Mouse (Mus musculus) kidney, adult 11 months (tissue): ENCODE measurements around the gene Stab2.

Experiments used
- DNase-seq: peaks from one replicate; pipeline ENCODE4 v3.0.0; 2022

The Stab2 gene

DNA sequence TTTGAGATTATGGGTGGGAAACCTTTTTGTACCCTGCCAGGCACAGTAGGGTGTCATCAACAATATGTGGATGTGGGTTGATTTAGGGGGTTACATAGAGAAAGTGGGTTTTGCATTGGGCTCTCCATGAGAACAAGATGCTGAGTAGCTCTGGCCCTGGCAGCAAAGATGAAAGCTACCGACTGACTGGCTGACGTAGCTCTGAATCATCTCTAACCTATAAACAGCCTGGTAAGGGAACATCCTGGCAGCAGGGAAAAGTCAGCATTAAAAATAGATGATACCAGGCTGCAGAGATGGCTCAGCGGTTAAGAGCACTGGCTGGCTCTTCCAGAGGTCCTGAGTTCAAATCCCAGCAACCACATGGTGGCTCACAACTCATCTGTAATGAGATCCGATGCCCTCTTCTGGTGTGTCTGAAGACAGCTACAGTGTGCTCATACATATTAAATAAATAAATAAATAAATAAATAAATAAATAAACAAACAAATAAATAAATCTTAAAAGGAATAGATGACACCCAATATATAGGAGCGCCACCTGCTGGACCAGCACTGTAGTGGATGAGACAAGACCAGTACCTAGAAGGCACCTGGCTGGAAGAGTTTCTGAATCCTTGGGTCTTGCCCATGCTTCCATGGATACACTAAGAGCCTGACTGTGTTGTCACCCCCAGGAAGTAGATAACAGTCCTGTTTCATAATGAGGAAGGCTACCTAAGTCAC lies 31.7 kb downstream of the Stab2 start:
- DNase-seq, result no peak

DNA sequence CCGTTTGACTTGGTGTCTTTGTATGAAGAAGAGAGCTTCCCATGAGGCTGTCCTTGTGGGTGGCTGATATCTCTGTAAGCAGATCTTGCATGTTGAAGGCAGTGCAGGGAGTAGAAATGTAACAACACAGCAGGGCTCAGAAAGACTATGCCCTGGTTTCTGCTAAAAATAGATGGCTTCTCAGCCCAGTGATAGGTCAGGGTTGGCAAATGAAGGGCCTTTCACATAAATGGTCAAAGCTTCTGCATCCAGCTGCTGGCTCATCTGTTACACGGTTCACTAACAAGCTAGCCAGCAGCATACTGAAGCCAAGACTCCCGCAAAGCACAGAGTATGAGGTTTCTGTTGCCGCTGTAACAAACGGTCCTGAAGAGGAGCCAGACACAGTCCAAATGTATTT lies 34.5 kb downstream of the Stab2 start:
- DNase-seq, result no peak

- DNase-seq, result no peak
These were observed 35.4 kb downstream of the Stab2 start for GRCm38 (mm10) chr10:86972503-86972826.

- DNase-seq, result peak; percentile 6
These were observed 35.9 kb downstream of the Stab2 start for GRCm38 (mm10) chr10:86971680-86972502.

DNA sequence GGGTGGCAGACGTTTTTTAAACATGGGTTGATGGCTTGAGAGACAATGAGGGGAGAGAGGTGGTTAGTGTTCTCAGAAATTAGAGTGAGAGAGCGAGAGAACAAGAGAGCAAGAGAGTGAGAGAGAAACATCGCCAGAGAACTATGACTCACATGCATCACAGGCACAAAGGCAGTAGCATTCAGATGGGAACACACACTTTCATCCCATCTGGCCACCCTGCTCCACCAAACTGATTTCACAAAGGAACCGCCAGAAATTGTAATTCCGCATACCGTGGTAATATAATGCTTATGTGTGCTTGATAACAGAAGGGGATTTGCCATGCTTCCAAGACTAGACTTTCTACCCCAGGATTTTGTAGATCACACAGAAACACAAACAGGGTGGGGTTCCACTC lies 38.5 kb downstream of the Stab2 start:
- DNase-seq, result no peak

DNA sequence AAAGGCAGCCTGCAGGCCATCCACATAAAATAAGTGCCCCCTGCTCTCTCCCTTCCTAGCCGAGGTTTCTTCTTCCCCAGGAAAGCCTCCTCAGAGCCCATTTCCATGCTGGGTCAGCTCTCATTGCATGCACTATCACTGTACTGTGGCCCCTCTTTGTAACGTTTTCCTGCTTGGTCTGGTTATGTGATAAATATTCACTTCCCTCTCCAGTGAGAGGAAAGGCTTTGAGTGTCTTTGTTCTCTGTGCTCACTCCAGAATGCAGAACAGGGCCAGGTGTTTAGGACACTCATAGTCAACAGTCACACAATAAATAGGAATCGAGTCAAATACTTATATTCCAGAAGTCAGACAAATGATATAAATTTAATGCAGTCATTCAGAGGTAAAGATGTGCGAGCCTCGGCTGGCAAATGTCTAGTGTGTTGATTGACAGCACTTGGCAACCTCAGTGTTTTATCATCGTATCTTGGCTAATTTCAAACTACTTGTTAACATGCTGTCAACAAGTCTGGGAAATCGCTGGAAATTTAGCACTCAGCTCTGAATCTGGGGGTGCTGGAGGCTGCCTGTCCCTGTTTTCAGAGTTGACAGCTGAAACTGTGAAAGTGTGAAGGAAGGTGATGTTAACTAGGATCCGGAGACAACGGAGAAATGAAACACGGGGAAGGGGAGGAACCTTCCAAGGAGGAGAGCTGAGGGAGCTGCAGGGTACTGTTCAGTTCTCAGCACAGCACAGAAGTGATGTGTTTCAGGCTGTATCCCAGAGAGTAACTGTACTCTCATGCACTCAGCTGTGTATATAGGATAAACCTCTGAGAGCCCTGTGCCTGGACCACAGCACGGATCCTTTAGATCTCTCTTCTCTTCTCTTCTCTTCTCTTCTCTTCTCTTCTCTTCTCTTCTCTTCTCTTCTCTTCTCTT lies 46.0 kb downstream of the Stab2 start:
- no peak for DNase-seq

GRCm38 (mm10) chr10:86955299-86955698 lies 52.5 kb downstream of the Stab2 start:
- no peak for DNase-seq

DNA sequence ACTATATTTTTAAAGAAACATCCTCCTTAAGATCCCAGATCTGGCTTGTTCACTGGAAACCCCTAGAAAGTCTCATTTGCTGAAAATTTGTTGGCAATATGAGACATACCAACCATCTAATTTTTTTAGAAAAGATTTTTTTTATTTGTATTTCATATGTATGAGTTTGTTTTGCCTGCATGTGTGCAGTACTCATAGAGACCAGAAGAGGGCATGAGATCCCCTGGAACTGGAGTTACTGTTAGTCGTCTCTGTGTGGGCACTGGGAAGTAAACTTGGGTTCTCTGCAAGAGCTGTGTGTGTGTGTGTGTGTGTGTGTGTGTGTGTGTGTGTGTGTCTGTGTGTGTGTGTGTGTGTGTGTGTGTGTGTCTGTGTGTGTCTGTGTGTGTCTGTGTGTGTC lies 55.1 kb downstream of the Stab2 start:
- no peak for DNase-seq

- DNase-seq, result no peak
These were observed 57.0 kb downstream of the Stab2 start for GRCm38 (mm10) chr10:86950806-86951205.

GRCm38 (mm10) chr10:86949886-86950285 lies 57.9 kb downstream of the Stab2 start:
- DNase-seq, result no peak

- DNase-seq, result peak; percentile 39
These were observed 60.3 kb downstream of the Stab2 start for GRCm38 (mm10) chr10:86947541-86947940.

- DNase-seq, result no peak
These were observed 67.2 kb downstream of the Stab2 start for GRCm38 (mm10) chr10:86940591-86940990.

DNA sequence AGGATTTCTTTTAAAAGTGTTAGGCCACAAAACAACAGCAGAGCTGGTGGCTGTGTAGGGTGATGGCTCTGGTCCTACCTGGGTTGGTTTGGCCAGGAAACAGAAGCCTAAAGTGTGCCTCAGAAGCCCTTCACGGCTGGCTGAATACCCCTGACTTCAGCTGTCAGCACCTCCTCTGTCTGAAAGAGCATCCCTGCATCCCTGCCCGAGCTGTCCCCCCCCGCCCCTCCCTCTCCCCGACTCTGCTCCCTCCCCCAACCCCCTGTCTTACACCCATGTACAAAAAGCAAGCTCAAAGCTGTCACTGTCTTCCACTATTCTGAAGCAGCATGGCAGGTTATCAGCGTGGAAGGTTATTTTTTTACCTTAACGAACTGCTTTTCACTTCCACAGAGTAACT lies 73.4 kb downstream of the Stab2 start:
- DNase-seq, result no peak

GRCm38 (mm10) chr10:86933906-86934305 lies 73.9 kb downstream of the Stab2 start:
- DNase-seq, result no peak

DNA sequence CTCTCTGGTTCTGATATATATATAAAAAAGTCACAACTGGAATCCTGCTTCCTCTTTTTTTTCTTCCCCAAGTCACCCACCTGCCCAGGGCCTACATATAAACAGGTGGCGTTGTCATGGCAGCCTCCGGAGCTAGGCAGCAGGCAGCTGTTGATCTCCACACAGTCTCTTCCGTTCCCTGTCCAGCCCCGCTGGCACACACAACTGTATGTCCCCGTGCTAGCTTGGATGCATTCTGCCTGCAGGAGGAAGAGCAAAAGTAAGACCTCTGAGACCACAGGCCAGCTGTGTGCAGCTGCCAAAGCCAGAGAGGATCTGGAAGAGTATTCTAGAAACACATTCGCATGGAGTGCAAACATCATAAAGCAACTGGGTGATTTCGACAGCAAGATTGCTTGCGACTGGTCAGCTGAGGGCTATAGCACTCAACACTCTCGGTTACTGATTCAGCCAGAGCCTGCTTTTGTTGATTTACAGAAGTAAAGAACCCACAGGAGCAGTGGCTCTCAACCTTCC lies 74.6 kb downstream of the Stab2 start:
- DNase-seq, result no peak

GRCm38 (mm10) chr10:86923602-86924001 lies 84.2 kb downstream of the Stab2 start:
- DNase-seq, result no peak

- no peak for DNase-seq
These were observed 92.2 kb downstream of the Stab2 start for GRCm38 (mm10) chr10:86915595-86915994.

DNA sequence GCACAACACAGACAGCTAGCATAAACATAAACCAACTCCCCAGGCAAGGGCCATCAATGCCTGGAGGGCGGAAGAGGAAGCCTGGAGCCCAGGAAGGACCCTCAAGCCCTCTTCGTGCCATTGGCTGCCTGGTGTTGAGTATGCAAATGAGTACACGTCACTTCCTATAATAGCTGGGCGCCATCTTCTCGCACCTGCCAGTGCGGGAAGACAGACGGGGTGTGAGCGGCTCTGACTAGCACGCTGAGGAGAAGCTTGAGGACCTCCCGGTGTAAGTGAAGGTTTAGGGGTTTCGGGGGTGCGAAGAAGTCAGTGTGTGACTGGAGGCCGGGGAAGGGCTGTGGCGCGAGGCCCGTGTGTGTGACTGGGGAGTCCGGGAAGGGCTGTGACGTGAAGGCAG lies 99.3 kb downstream of the Stab2 start:
- no peak for DNase-seq

GRCm38 (mm10) chr10:86907043-86907442 lies 100.8 kb downstream of the Stab2 start:
- DNase-seq, result no peak

DNA sequence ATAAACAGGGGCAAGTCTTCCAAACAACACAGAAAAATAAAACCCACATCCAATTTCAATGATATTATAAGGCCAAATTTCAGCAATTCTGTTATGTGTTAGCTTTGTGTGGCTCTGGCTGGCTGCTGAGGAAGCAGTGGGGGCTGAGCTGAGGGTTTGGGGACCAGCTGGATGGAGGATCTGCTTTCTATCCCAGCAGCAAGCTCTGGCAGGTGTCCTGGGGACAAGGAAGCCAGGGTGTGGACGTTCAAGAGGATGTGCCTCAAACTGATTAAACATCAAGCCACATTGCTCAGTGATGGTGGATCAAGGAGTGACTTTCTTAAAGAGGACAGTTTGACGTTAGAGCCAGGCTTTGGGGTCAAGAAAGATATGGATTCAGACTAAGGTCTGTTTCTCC lies 112.3 kb downstream of the Stab2 start:
- no peak for DNase-seq

- DNase-seq, result no peak
These were observed 116.8 kb downstream of the Stab2 start for GRCm38 (mm10) chr10:86891066-86891465.

DNA sequence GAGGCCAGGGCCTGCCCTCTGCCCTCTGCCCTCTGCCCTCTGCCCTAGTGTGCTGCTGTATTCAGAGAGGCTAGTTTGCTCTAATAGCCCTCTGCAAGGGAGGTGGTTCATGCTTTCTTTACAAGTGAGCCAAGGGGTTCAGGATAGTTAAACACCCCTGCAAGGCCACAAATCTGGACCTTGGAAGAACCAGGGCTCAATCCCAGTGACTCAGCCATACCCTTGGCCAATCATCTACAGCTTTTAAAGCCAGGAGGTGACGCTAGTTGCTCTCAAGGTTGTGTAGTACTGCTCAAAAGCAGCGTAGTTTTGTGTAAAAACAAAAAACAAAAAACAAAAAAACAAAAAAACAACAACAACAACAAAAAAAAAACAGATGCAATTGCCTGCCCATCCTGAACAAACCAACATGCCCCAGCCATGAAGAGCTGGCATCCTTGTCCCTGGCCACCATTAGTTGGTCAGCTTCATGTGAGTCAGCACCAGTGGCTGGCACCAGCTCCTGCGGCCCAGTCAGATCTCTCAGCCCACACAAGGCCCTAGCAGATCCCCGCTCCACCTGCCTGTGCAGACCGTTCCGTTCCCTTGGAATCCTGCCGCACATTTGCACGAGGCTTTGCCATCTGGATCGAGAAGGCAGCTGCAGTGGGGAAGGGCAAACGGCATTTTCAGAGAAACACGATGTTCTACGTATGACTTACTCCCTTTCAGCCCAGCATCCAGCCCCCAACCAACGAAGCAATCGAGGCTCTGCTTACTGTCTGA lies 117.5 kb downstream of the Stab2 start:
- DNase-seq, result peak; percentile 27
